Mouse (Mus musculus): ENCODE measurements around the gene Tnnt3.
A peak's percentile ranks its signal among the peaks of the same experiment; 100 is the strongest.

DNA sequence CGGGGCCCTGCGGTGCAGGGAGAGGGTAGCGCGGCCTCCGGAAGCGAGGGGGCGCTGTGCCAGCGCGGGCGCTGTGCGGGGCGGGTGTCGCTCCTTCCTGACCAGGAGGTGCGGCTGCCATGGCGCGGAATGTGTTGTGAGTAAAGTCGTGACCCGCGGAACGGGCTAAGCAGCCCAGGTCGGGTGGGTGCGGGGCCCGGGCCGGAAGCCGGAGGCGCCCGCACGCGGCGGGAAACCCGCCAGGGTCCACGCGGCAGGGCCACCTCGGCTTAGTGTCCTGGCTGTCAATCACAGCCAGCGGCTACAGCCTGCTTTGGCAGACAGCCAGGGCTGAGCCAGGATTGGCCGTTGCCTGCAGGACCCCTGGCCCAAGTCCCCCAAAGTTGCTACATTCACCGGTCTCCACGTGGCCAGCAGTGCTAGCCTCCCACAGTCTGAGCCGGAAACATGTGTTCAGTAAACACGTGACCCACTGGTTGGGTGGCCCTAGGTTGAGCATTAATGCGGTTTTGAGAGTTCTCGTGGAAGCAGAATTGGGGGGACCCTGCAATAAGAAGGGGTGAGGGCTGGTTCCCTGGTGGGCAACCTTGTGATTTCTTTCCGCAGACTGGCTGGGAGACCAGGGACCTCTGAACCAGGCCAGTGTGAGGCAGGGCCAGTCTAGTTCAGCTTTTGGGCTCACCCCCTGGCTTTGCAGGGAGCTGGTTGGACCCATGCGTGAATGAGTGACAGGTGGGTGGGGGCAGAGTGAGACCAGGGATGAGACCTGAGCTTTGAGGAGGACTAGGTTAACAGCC is 34.6 kb downstream of the Tnnt3 start:
- TF ChIP-seq CTCF (IDR thresholded peaks at IDR 0.05; ENCODE audit: borderline replicate concordance, control insufficient read depth, extremely low read depth, insufficient read depth, low read length, poor library complexity) (peak; percentile 92; the same call in 1 of the 2 replicates), POLR2A (IDR thresholded peaks at IDR 0.05; ENCODE audit: control insufficient read depth, extremely low read depth, insufficient read depth, low read length, poor library complexity) (0 out of 2 replicates have a peak, but pooled peaks have one; percentile 45)

Measured in thymus, adult 2 months (tissue).